ENCODE assay signal across 8 mouse cellular contexts in the genomic region with DNA sequence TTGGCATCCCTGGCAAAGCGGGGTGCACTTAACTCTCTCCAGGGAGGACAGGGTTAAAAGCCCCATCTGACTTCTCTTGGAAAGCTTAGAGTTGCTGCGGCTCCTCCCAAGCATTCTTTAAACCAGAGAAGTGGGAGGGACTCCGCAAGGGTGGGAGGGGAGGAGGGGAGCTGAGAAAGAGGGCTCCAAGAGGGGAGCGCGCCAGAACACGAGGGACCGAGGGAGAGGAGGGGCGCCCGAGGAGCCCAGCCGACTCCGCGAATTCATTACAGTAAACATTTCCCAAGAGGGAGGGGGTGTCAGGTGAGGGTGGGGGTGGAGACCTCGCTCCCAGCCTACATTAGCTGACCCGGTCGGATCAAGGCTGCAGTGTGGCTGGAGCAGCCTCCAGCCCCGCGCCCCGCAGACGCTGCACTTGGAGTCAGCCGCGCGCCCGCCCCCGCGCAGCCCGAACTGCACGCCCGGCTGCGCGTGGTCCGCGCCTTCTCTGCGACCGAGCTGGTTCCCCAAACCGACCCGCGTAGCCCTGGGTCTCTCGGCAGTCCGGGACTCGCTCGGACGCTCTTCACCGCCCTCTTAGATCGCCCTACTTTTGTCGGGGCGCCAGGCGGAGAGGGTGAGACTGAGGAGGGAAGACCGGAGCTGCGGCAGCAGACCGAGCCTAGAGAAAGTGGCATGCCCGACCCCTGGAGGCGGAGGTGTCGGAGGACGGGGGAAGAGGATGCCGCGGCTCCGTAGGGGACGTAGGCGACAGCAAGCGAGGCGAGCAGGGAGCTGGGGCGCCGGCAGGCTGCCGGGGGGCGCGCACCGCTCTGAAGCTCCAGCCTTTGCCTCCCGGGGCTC. TPM values are rescaled to one million over a fixed set of nuclear protein-coding genes. Genes with fewer than 3 reads are reported as not detected.
DNase-seq lines count a peak whose midpoint lies in the region; ATAC-seq and TF ChIP-seq lines count a peak whose summit lies in the region.

No protein-coding gene starts in this region.

- H3K27ac ChIP-seq in gastrocnemius, adult 2 months = peak overlapping the region; percentile 90
- peak overlapping the region; percentile 93 for H3K27ac ChIP-seq in hindbrain, embryonic 15.5 days (replicated peaks)

- H3K27me3 ChIP-seq in hindbrain, embryonic 15.5 days = no peaks in the 10 kb centered on the region

- no peaks in the 10 kb centered on the region for H3K36me3 ChIP-seq in hindbrain, embryonic 15.5 days

- H3K9me3 ChIP-seq in hindbrain, embryonic 15.5 days = no peaks in the 10 kb centered on the region

- H3K4me3 ChIP-seq in gastrocnemius, adult 2 months = peak overlapping the region; percentile 73
- H3K4me3 ChIP-seq in hindbrain, embryonic 15.5 days = peak overlapping the region; percentile 91

- peaks cover 26% of the 10 kb centered on the region for H3K4me1 ChIP-seq in hindbrain, embryonic 15.5 days (replicated peaks)

- DNase-seq in NIH3T3 (ENCODE audit: low read depth) = peak; percentile 88
- peak; percentile 39 to 74 for DNase-seq in cerebellum, postnatal 4 days (ENCODE audit: low spot score in 2 of 2)
- DNase-seq in gastrocnemius, adult 2 months = peak; percentile 78
- peak; percentile 67 for DNase-seq in left cerebral cortex, adult 11 months (ENCODE audit: low spot score)
- DNase-seq in lung, postnatal 14 days = peak; percentile 47
- DNase-seq in retina, postnatal 7 days (ENCODE audit: low read depth, low spot score) = peak; percentile 49
- DNase-seq in T-cell, adult 2 months (ENCODE audit: low spot score) = no peak

- under 1% methylated on average over 64 of the region's 68 CpGs for WGBS in hindbrain, embryonic 15.5 days

- H3K4me2 ChIP-seq in hindbrain, embryonic 15.5 days = peak overlapping the region; percentile 71

- no peak for TF ChIP-seq CTCF in gastrocnemius, adult 2 months (IDR thresholded peaks at IDR 0.05)

- ATAC-seq in hindbrain, embryonic 15.5 days (ENCODE audit: low FRiP score, low read depth) = peak; percentile 91

- intact Hi-C loops in gastrocnemius, adult 2 months (cut with DNase I) = loop anchor here (5.0 kb wide), 1 partner anchor 42 kb away; no protein-coding TSS in a partner anchor

- peak overlapping the region; percentile 75 for H3K9ac ChIP-seq in hindbrain, embryonic 15.5 days

RNA-seq across cellular contexts. Expression of gene Flrt2, which starts 3.2 kb away (rescaled TPM):
- 1 to 10 TPM; 4.5 to 9.1 TPM for total RNA-seq in gastrocnemius, adult 2 months (2021)
- 24.7 and 26.9 TPM in 2 replicates for polyA plus RNA-seq in hindbrain, embryonic 15.5 days (2015; fragmentation: Nextera tagmentation; extraction: Ambion mirVana)
